Mouse (Mus musculus) liver, embryonic 12.5 days (tissue): ENCODE measurements around the gene 2410137M14Rik. TPM values are rescaled to one million over a fixed set of nuclear protein-coding genes. Genes with fewer than 3 reads are reported as not detected.
A peak's percentile ranks its signal among the peaks of the same experiment; 100 is the strongest.
"Not testable (repeated sequence)": the region's sequence is repeated elsewhere in the genome, so short reads cannot be mapped to it uniquely, and the experiment has no call there.

Source experiments
- ATAC-seq: fragments of 200-750 bp; cut with Nextera tagmentation; 2 replicates; pipeline ENCODE4 v1.8.0; 2017; ENCODE audit warnings: moderate number of reproducible peaks, mild to moderate bottlenecking, moderate library complexity
- H3K27ac ChIP-seq: fragments of 300-500 bp; sonication (generic); 2 replicates; pipeline ENCODE4 v1.5.1; 2016; ENCODE audit warnings: mild to moderate bottlenecking
- H3K27me3 ChIP-seq: fragments of 300-500 bp; sonication (generic); replicated peaks from 2 replicates; pipeline ENCODE4 v1.6.1; 2016; ENCODE audit warnings: mild to moderate bottlenecking, moderate library complexity
- H3K36me3 ChIP-seq: fragments of 300-500 bp; sonication (generic); 2 replicates; pipeline ENCODE4 v1.6.1; 2016; ENCODE audit warnings: mild to moderate bottlenecking, moderate library complexity
- H3K4me1 ChIP-seq: fragments of 300-500 bp; sonication (generic); 2 replicates; pipeline ENCODE4 v1.6.1; 2016
- H3K4me2 ChIP-seq: fragments of 300-500 bp; sonication (generic); 2 replicates; pipeline ENCODE4 v1.6.1; 2016; ENCODE audit warnings: mild to moderate bottlenecking, moderate library complexity
- H3K4me3 ChIP-seq: fragments of 300-500 bp; sonication (generic); 2 replicates; pipeline ENCODE4 v1.5.1; 2016; ENCODE audit warnings: mild to moderate bottlenecking, moderate library complexity
- H3K9ac ChIP-seq: fragments of 300-500 bp; sonication (generic); 2 replicates; pipeline ENCODE4 v1.6.1; 2016; ENCODE audit warnings: mild to moderate bottlenecking, moderate library complexity
- H3K9me3 ChIP-seq: fragments of 300-500 bp; sonication (generic); replicated peaks from 2 replicates; pipeline ENCODE4 v1.6.1; 2016; ENCODE audit warnings: mild to moderate bottlenecking, moderate library complexity
- WGBS: fragments of 180-500 bp; shearing (Covaris S2); methylation state at CpG from one replicate; pipeline ENCODE4 v1.1.7; 2016; ENCODE audit not compliant: insufficient replicate concordance; 5-methylcytosine and 5-hydroxymethylcytosine counted together
- polyA plus RNA-seq: library from polyadenylated mRNA; unstranded; fragments of >200 nt; fragmentation: Nextera tagmentation; extraction: Ambion mirVana; gene quantifications from 2 replicates; pipeline ENCODE4 v1.2.1, GENCODE M21; 2016

Gene 2410137M14Rik
- polyA plus RNA-seq = not detected in 2 replicates

GRCm38 (mm10) chr17:36981221-36981813 is at the start of gene 2410137M14Rik:
Gene 2410137M14Rik (minus strand): TSS chr17:36981237.
- peaks cover 45% of the 10 kb centered on the region for H3K27me3 ChIP-seq
- H3K4me3 ChIP-seq = 0 out of 2 replicates have a peak within 1 kb of the TSS, but pooled peaks have one; percentile 1
- no peak within 1 kb of the TSS for H3K27ac ChIP-seq
- peak within 1 kb of the TSS; percentile 39 for H3K4me2 ChIP-seq
- no peak within 1 kb of the TSS; the same call in 1 of the 2 replicates for H3K9ac ChIP-seq
- H3K9me3 ChIP-seq = no peaks in the 10 kb centered on the region
- 5% methylated on average over 18 of the region's 18 CpGs for WGBS
- H3K36me3 ChIP-seq = no peaks in the 10 kb centered on the region
- peaks cover 3% of the 10 kb centered on the region; the same call in 1 of the 2 replicates for H3K4me1 ChIP-seq
- no peak for ATAC-seq

DNA sequence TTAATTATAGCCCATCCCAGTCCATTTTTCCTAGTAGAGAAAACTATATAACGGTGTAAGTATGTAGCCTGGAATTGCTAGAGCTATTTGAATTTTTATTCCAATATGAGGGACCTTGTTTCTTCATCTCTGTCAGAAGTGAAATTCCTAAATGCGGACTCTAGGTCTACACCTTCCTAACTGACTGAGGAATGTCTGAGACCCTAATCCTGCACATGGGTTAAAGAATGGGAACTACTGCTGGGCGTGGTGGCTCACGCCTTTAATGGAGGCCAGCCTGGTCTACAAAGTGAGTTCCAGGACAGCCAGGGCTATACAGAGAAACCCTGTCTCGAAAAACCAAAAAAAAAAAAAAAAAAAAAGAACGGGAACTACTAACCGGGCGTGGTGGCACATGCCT is 48.1 kb upstream of the 2410137M14Rik start:
- Histone ChIP-seq H3K36me3 (no peaks in the 10 kb centered on the region), H3K9me3 (no peaks in the 10 kb centered on the region), H3K27me3 (no peaks in the 10 kb centered on the region), H3K4me1 (peaks cover 10% of the 10 kb centered on the region), H3K9ac (0 out of 2 replicates have a peak overlapping the region, but pooled peaks have one; percentile 3), H3K27ac (peak overlapping the region; percentile 62), H3K4me3 (peak overlapping the region; percentile 51), H3K4me2 (peak overlapping the region; percentile 63)
- no peak for ATAC-seq
- 59% methylated on average over 8 of the region's 8 CpGs for WGBS

DNA sequence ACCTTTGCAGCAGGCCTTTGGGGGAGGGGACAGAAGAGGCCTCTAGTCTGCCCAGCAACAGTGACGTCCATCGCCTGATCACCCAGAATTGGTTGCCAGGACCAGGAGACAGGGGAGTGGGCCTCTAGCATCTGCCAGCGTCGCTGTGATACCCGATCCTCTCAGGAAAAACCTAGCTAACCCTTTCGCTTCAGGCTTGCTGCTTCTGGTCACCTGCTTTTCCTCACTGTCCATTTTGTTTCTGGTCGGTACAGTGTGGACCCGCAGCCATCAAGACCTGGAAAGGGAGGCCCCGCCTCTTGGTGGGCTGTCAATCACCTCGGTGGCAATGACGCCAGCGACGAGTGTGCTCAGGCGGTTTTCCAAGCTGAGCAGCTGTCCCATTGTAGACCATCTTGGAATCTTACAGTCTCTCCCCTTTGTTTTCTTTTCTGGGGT is 47.7 kb upstream of the 2410137M14Rik start:
- peaks cover 10% of the 10 kb centered on the region for H3K4me1 ChIP-seq
- H3K27ac ChIP-seq = peak overlapping the region; percentile 62
- H3K4me2 ChIP-seq = peak overlapping the region; percentile 63
- peak; percentile 91 for ATAC-seq
- H3K9ac ChIP-seq = peak overlapping the region; percentile 3; the same call in 1 of the 2 replicates
- 3% methylated on average over 14 of the region's 14 CpGs for WGBS
- H3K4me3 ChIP-seq = peak overlapping the region; percentile 51
- H3K9me3 ChIP-seq = no peaks in the 10 kb centered on the region
- no peaks in the 10 kb centered on the region for H3K36me3 ChIP-seq
- H3K27me3 ChIP-seq = no peaks in the 10 kb centered on the region

GRCm38 (mm10) chr17:37028212-37028611 is 47.2 kb upstream of the 2410137M14Rik start:
- Histone ChIP-seq H3K36me3 (no peaks in the 10 kb centered on the region), H3K27ac (peak overlapping the region; percentile 62), H3K4me3 (peak overlapping the region; percentile 51), H3K4me1 (peaks cover 10% of the 10 kb centered on the region), H3K4me2 (peak overlapping the region; percentile 63), H3K9me3 (no peaks in the 10 kb centered on the region), H3K9ac (peak overlapping the region; percentile 3; the same call in 1 of the 2 replicates), H3K27me3 (no peaks in the 10 kb centered on the region)
- WGBS = 22% methylated on average over 10 of the region's 10 CpGs
- no peak for ATAC-seq

GRCm38 (mm10) chr17:37027486-37027885 is 46.4 kb upstream of the 2410137M14Rik start:
- Histone ChIP-seq H3K4me1 (peaks cover 10% of the 10 kb centered on the region), H3K27ac (no peak overlapping the region), H3K27me3 (no peaks in the 10 kb centered on the region), H3K4me2 (no peak overlapping the region), H3K9me3 (no peaks in the 10 kb centered on the region), H3K4me3 (no peak overlapping the region), H3K9ac (no peak overlapping the region), H3K36me3 (no peaks in the 10 kb centered on the region)
- no peak for ATAC-seq
- WGBS = 83% methylated on average over 4 of the region's 4 CpGs

GRCm38 (mm10) chr17:37026425-37026824 is 45.4 kb upstream of the 2410137M14Rik start:
- WGBS = 84% methylated on average over 2 of the region's 2 CpGs
- H3K4me3 ChIP-seq = no peak overlapping the region
- ATAC-seq = no peak
- H3K4me2 ChIP-seq = no peak overlapping the region
- no peaks in the 10 kb centered on the region for H3K9me3 ChIP-seq
- H3K9ac ChIP-seq = no peak overlapping the region
- H3K27ac ChIP-seq = no peak overlapping the region
- no peaks in the 10 kb centered on the region for H3K27me3 ChIP-seq
- H3K4me1 ChIP-seq = peaks cover 10% of the 10 kb centered on the region
- no peaks in the 10 kb centered on the region for H3K36me3 ChIP-seq

- H3K9ac ChIP-seq = no peak within 1 kb of the TSS
- H3K4me3 ChIP-seq = no peak within 1 kb of the TSS
- H3K36me3 ChIP-seq = no peaks in the 10 kb centered on the region
- no peaks in the 10 kb centered on the region for H3K9me3 ChIP-seq
- no peak within 1 kb of the TSS for H3K4me2 ChIP-seq
- H3K27me3 ChIP-seq = no peaks in the 10 kb centered on the region
- 59% methylated on average over 9 of the region's 9 CpGs for WGBS
- ATAC-seq = no peak
- H3K4me1 ChIP-seq = no peaks in the 10 kb centered on the region
- no peak within 1 kb of the TSS for H3K27ac ChIP-seq
Observed at GRCm38 (mm10) chr17:37022628-37023576, 41.9 kb upstream of the 2410137M14Rik start, which contains the start of gene Mog. Gene Mog (minus strand): TSS chr17:37023398.

DNA sequence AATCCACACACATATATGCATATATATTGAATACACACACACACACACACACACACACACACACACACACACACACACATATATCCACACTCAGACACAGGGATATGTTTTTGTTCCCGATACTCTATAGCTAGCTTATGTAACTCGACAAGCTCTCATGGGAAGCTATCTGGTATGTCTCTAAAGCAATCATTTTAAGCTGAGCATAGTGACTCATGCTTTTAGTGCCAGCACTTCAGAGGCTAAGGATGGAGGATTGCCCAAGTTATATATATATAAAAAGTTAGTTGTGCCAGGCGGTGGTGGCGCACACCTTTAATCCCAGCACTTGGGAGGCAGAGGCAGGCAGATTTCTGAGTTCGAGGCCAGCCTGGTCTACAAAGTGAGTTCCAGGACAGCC is 38.2 kb upstream of the 2410137M14Rik start:
- 67% methylated on average over 5 of the region's 5 CpGs for WGBS
- H3K27me3 ChIP-seq, H3K4me3 ChIP-seq, ATAC-seq, H3K9me3 ChIP-seq, H3K4me2 ChIP-seq, H3K4me1 ChIP-seq, H3K27ac ChIP-seq, H3K36me3 ChIP-seq, H3K9ac ChIP-seq: not testable (repeated sequence)

- no peaks in the 10 kb centered on the region for H3K9me3 ChIP-seq
- no peaks in the 10 kb centered on the region for H3K36me3 ChIP-seq
- H3K4me1 ChIP-seq = no peaks in the 10 kb centered on the region
- no peak overlapping the region for H3K27ac ChIP-seq
- H3K9ac ChIP-seq = no peak overlapping the region
- no peak for ATAC-seq
- no peak overlapping the region for H3K4me2 ChIP-seq
- H3K27me3 ChIP-seq = no peaks in the 10 kb centered on the region
- WGBS = 75% methylated on average over 3 of the region's 3 CpGs
- no peak overlapping the region for H3K4me3 ChIP-seq
Observed at GRCm38 (mm10) chr17:37018328-37018727, 37.3 kb upstream of the 2410137M14Rik start.

DNA sequence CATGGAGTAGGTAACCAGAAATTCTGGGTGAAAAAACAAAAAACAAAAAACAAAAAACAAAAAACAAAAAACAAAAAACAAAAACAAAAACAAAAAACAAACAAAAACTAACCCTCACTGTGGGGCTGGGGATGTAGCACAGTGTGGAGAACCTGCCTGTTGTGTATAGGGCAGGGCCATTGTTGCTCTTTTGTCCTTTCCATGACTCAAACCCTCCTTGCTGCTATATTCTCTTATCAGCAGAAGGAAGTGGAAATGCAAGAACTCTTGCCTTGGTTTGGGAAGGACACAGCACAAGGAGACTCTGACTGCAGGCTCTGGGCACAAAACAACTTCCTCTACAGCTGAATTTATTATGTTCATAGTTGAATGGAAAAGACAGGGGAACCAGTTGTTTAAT is 35.3 kb upstream of the 2410137M14Rik start:
- Histone ChIP-seq H3K27ac (no peak overlapping the region), H3K27me3 (no peaks in the 10 kb centered on the region), H3K9ac (no peak overlapping the region), H3K4me1 (no peaks in the 10 kb centered on the region), H3K9me3 (no peaks in the 10 kb centered on the region), H3K4me3 (no peak overlapping the region), H3K4me2 (no peak overlapping the region), H3K36me3 (no peaks in the 10 kb centered on the region)
- ATAC-seq = no peak

DNA sequence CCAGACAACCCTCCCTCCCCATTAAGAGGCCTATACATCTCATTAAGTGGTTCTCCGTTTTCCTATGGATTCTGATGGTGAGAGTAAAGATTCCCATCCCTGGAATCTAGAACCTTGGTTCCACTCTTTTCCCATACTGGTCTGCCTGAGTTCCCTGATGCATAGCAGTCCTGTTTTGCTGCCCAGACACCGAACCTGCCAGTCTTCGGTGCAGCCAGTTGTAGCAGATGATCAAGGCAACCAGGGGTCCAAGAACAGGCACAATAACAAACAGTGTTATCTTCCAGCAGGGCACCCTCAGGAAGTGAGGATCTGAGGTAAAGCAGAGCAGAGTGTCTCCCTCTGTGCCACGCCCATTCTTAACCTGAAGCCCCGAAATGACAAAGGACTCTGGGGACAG is 31.1 kb upstream of the 2410137M14Rik start:
- Histone ChIP-seq H3K4me2 (no peak overlapping the region), H3K27ac (no peak overlapping the region), H3K9me3 (no peaks in the 10 kb centered on the region), H3K4me1 (no peaks in the 10 kb centered on the region), H3K36me3 (0 out of 2 replicates have a peak, but pooled peaks cover 3% of the 10 kb centered on the region), H3K9ac (no peak overlapping the region), H3K27me3 (no peaks in the 10 kb centered on the region), H3K4me3 (no peak overlapping the region)
- no peak for ATAC-seq
- 49% methylated on average over 5 of the region's 5 CpGs for WGBS

DNA sequence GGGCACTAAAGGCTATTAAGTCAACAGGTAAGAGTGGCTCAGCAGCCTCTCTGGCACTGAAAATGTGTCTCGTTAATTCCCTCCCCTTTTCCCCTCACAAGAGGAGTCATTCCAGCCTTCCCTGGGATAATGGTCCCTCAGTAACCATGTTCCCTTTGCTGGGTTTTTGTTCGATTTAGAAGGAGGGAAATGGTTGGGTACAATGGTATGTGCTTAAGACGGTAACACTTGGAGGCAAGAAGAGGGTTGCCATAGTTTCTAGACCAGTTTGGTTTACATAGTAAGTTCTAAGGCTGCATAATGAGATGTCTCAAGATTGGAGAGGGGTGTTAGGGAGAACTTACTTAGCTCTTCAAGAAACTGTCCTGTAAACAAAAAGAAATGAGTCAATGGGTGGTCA is 30.7 kb upstream of the 2410137M14Rik start:
- 68% methylated on average over 3 of the region's 3 CpGs for WGBS
- ATAC-seq = no peak

More for the DNA sequence above, 30.7 kb upstream of the 2410137M14Rik start:
- no peaks in the 10 kb centered on the region for H3K9me3 ChIP-seq
- H3K9ac ChIP-seq = no peak overlapping the region
- no peak overlapping the region for H3K4me2 ChIP-seq
- 0 out of 2 replicates have a peak, but pooled peaks cover 3% of the 10 kb centered on the region for H3K36me3 ChIP-seq
- H3K27ac ChIP-seq = no peak overlapping the region
- no peaks in the 10 kb centered on the region for H3K27me3 ChIP-seq
- no peaks in the 10 kb centered on the region for H3K4me1 ChIP-seq
- H3K4me3 ChIP-seq = no peak overlapping the region
